Mouse (Mus musculus): ENCODE data around the gene Gm20388.

Gm20388 gene

DNA sequence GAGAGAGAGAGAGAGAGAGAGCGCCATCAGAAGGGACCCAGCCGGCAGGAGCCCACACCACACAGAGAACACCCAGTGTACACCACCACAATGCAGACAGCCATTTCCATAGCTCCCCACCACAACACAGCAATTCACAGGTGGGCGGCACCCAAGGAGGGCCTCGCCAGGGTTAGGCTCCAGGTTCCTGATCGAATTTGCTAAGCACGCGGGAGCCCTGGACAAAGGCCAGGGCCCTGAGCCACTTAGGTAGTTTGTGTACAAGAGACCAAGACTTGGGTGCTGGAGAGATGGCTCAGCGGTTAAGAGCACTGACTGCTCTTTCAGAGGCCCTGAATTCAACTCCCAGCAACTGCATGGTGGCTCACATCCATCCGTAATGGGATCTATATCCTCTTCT is 1641.9 kb downstream of the Gm20388 start:
- DNase-seq (ENCODE audit: low spot score in 2 of 2) = no peak

DNA sequence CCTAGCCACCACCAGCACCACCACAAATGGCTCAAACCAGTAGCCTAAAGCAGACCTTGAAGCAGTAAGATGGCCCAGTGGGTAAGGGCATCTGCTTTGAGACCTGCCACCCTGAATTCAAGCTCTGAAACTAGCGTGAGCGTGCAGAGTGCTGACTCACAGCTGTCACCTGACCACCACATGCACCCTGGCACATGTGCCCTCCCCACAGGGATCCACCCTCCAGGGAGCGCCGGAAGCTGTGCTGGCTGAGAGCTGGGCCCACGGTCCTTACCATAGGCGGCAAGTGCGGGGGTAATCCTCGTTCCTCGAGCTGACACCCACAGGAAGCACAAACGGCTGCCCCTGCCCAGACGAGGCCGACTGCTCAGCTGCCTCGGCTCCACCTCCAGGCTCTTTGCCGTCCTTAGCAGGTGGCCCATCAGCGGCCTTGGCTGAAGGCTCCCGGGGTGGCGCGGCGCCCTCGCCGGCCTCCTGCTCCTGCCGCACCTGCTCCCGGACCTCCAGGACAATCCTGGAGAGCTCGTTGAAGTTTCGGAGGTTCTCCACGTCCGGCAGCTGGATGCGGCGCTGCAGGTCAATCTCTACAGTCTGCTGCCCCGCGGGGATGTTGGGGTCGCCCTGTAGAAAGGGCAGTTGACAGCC is 1643.3 kb downstream of the Gm20388 start:
- no peak for DNase-seq (ENCODE audit: low spot score in 2 of 2)

DNA sequence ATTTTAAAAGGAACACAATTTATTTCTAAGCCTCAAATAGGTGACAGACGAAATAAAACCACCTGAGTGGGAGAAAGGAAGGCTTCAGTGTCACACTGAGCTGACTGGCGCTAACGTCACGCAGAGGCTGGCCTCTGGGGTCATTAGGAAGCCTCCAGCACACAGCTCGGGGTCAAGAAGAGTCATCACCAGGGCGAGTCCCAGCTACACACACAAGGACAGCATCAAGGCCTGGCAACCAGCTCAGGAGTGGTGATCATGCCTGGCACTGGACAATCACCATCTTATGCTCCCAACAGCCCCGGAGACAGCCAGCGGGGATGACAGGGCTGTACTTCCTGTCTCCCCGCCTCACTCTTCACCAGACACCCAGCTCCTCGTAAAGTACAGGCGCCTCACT is 1647.1 kb downstream of the Gm20388 start:
- no peak for DNase-seq (ENCODE audit: low spot score in 2 of 2)

DNA sequence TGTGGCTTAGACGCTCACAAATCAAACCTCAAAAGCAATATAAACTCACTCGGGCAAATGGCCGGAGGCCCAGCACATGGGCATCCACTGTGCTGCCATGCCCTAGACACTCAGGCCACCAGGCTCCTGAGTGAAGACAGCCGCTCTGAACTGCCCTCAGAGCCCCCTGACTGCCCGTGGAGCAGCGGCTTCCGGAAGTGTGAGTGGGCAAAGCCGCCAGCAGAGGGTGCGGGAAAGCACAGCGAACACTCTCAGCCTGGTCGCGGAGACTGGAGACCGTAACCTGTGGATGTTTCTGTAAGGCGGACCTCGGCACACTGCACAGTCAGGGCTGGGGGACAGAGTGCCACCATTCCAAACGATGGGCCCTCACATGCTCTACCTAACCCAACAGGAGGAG is 1647.9 kb downstream of the Gm20388 start:
- DNase-seq (ENCODE audit: low spot score in 2 of 2) = no peak

DNA sequence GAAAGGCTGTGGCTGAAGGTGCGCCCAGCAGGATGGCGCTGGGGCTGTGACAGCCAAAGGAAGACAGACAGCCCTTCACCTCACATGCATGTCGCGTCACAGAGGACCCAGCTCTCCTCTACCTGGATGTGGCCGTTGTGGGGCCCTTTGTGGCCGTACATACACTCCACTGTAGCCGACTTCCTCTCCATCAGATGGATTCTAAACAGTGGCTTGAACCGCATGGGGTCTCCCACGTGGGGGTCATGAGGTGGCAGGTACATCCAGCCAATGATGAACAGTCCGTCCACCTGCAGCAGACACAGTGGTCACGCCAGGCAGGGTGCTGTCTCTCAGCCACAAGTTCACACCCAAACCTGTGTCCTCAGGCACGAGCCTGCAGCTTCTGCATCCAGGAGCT is 1649.2 kb downstream of the Gm20388 start:
- no peak for DNase-seq (ENCODE audit: low spot score in 2 of 2)

DNA sequence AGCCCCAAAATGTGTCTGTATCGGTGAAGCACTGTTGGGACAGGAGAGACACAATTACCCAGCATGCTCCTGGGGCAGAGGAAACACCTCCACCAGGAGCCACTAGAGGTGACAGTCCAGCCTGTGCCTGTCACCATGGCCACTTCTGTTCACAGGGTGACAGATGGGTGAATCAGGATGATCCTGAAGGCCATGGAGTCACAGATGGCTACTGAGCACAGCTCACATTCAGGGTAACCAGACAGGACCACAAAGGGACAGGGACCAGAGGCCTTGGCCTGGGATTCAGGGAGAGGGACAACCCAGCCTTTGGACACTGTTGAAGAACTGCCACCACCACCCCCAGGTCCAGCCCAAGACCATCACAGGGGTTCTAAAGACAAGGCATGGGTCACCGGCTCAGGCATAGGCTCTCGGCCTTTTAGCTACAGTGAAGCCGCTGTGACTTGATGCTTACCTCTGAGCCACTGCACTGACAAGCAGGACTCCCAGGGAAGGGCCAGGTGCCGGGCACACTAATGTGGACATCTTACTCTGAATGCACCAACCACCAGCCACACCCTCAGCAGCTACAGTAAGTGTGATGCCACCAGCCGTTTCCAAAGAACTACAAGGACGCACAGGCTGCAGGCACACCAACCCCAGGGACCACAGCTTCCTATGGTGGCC is 1649.9 kb downstream of the Gm20388 start:
- no peak for DNase-seq (ENCODE audit: low spot score in 2 of 2)

DNA sequence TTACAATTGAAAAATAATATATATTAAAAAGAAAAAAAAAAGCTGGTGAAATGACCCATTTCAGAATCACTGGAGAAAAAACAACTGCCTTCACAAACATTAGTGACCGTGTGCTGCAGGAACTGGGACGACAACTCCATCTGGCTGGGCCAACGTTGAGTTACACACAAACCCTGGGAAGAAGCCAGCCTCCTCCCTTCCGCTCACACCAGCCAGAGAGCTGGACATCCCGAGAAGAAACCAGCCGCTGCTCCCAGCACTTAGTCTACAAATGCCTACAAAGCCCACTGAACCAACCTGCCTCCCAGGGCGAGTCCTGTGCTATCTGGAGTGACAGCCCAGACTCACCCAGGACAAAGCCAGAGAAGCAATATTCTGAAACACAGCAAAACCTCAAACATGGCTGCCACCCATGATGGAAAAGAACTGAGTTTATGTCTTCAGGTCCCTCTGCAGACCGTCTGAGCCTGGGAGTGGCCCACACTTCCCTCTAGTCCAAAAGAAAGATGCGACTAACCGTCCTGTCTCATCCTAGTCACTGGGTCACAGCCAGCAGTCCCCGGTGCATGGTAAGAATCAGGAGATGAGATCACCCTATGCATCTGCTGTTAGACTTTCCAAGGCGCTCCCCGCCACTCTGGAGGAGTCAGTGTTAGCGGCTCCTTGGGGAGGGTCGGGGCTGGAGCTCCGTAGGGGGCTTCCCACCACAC is 1651.2 kb downstream of the Gm20388 start:
- DNase-seq (ENCODE audit: low spot score in 2 of 2) = no peak

DNA sequence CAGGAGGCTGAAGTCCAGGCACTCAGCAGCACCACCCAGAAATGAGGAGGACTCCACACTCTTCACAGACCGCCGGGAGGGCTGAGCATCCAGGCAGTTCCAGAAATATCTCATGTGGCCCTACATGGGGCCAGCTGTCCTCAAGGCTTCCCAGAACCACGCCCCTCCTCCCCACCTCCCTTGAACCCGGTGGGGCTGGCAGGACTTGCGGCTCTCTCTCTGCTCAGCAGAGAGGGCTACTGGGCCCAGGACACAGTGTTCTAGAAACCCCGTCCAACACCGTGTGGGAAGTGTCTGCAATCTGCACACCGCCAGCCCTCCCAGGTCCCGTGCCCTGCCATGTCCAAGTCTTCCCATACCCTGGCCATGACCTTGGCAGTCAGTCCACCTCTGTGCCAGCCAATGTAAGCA is 1652.3 kb downstream of the Gm20388 start:
- DNase-seq (ENCODE audit: low spot score in 2 of 2) = no peak

DNA sequence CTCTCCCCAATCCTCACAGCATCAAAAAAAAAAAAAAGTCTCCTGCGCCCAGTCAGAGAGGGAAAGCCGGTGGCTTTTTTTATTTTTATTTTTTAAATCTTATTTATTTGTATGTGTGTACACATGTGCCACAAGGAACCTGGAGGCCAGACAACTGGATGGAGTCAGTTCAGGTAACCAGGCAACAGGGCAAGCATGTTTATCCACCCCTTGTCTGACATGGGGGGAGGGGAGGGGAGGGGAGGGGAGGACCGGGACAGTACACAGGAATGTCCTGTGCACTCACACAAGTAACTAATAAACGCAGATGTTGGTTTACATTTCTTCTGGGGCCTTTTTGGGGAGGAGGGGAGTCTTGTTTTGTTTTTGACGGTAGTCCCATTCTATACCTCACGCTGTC is 1653.1 kb downstream of the Gm20388 start:
- DNase-seq (ENCODE audit: low spot score in 2 of 2) = no peak

DNA sequence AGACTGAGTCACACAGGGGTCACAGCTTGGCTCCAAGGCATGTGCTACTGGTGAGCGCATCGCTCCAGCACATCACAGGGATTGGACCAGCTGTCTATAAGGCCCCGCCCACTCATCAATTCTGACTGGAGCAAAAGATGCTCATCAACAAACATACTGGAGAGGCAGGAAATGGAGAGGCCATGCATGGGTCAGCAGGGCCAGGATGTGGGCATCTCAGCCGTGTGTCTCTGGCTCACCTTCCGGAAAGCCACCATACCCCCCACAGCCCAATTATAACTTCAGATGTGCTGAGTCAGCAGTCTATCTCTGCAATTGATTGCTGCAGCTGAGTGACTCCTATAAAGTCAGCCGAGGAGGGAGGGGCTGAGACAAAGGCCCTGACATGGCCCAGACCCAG is 1657.7 kb downstream of the Gm20388 start:
- no peak for DNase-seq (ENCODE audit: low spot score in 2 of 2)

DNA sequence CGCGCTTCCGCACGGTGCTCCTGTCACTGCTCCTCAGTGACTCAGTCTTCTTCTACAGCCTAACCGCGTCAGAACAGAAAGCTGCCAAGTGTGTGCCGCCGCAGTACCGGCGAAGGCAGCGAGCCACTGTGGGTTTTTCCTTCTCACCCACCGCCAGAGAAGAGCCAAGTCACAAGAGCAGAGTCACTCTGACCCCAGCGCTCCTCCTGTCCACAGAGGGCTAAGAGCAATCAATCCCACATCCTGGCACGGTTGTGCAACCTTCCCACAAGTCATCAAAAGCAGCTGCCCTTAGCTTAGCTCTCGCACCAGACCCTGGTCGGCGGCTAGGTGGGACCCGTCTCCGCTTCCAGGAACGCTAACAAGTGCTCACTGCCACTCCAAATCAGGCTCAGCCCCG is 1659.7 kb downstream of the Gm20388 start:
- DNase-seq (ENCODE audit: low spot score in 2 of 2) = no peak

DNA sequence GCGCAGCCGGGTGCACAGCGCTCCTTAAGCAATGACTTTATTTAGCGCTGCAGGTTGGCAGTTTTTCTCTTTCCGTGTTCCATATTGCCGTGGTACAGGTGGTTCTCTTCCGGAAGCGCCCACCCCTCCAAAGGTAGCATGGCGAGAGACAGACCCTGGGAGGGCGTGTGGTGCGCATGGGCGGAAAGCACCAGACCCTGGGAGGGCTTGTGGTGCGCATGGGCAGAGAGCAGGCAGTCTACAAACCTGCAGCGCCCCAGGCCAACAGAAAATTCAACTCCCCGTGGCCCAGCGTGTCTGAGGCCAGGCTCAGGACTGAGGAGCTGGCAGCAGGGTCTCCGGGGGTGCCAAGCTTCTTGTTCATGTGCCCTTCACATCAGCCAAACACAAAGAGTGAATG is 1660.2 kb downstream of the Gm20388 start:
- no peak for DNase-seq (ENCODE audit: low spot score in 2 of 2)

DNA sequence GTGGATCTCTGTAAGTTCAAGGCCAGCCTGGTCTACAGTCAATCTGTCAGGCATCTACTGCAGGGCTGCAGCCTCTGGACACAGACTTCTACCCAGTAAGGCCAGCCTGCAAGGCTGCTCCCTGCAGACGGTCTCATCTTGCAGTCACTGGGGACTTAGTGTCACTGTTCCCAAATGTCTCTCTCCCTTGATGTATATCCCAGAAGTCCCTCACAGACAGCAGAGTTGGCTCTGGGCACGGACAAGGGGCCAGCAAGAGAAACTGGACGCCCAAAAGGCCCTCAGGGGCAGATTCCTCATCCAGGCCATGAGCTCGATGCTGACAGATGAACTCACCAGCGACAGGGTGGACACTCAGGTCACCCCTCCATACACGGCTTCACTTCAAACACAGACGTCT is 1661.5 kb downstream of the Gm20388 start:
- no peak for DNase-seq (ENCODE audit: low spot score in 2 of 2)

DNA sequence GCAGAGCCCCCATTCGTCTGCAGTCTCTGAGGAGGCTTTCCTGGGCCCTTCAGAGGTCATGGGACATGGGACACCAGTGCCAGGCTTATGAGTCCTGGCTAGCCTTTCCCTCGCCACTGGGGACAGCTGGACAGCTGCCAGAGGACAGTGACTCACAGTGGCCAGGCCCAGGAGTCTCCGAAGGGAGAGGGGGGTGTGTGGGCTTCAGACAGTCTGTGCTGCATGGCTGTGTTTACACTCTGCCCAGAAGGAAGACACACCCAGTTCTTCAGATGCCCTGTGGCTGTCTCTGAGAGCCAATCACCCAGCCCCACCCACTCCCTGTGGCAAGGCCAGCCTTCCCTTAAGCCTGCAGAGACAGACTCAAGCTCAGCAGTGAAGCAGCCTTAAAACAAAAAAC is 1662.6 kb downstream of the Gm20388 start:
- DNase-seq (ENCODE audit: low spot score in 2 of 2) = no peak

DNA sequence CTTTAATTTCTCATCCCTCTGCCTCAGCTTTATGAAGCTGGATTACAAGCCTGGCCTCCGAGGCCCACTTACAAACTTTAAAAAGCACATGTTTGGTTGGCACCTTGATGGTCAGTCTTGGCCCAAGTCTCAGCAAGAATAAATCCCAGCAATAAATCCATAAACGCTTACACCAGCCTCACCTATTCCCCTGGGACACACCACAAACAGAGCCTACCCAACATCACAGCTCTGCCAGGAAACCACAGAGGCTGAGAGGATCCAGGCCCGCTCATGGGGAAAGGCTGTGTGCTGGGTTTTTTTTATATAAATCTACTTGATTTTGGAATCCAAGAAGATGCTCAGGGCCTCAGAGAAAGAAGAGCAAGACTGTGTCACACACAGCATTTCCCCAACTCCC is 1665.0 kb downstream of the Gm20388 start:
- no peak for DNase-seq (ENCODE audit: low spot score in 2 of 2)

DNA sequence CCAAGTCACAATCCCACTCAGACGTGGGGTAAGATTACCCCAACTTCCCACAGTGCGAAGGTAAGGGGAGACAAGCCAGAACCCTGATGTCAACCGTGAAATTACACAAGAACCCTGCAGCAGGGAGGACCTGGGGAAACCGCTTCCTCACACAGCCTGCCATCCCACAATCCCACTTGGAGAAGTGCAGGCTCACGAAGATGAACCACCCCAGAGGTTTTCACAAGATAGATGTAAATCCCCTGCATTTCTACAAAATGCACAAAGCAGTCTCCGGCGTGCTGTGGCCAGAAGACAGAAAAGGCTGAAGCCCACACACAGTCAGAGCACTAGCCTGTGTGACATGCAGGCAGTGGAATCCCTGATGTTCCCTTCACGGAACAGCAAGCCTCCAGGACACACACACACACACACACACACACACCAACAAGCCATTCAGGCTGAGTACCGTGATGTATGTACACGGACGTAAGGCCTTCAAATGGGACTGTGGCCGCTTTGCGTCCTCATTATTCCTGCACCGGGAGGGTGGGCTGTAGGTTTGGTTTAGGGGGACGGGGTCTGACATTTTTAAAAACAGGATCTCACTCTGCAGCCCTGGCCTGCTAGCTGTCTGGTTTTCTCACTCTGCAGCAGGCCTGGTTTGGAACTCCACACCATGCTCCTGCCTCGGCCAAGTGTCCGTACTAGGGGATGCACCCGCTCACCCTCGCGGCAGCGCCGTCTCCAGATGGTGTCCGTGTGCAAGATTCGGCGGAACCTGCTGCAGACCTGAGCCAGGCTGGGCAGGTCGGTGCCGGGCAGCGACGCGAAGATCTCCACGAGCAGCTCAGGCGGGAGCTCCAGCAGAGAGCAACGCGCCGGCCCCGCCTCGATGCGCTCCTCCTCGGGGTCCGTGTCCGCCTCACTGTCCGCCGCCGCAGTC is 1667.4 kb downstream of the Gm20388 start:
- no peak for DNase-seq (ENCODE audit: low spot score in 2 of 2)

DNA sequence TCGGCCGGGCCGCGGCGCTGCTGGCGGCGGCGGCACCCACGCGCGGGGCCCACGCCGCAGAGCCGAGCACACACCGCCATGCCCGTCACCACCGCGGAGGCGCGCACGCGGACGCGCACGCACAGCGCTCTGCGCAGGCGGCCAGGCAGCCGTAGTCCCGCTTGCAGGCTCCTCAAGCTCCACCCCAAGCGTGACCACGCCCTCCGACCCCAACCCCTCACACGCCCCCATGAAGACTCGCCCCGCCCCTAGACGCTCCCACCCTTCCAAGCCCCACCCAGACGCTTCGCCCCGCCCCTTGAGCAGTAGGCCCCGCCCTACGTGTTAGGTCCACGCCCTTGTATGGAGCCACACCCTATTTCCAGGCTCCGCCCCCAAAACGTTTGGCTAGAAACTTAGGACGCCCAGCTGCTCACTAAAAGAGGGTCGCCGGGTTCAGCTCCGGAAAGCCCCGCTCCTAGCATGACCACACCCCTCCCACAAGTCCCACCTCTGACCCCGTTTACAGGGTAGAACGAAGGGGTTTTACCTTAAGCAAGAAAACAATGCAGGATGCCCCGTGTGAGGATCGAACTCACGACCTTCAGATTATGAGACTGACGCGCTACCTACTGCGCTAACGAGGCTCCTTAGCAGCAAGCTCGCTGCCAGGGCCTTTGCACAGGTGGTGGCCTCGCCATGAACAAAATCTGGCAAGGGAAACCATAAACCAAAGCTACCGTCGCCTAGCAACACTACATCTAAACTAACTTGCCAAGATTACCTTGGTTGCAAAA is 1668.2 kb downstream of the Gm20388 start, which contains the start of gene Fbxo31:
Gene Fbxo31, minus strand, starts transcription at position 131 of the 776 bp plus-strand sequence.
- peak; percentile 95 to 97 for DNase-seq (ENCODE audit: low spot score in 2 of 2)

DNA sequence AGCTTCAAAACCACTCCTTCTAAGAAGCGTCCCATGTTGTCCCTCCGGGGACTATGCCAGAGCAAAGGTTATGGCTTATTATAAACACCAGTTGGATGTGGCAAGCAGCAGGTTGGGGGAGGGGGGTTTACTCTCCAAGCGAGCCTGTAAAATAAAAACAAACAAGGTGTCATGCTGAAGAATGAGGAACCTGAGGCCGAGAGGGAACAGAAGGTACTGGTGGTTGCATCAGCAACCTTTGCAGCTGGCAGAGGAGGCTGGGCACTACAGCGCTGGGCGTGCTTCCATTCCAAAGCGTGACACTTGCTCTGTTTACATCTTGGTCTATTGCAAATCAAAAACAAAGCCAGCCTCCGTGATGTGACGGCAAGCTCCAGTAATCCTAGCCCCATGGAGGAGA is 1669.8 kb downstream of the Gm20388 start:
- no peak for DNase-seq (ENCODE audit: low spot score in 2 of 2)

DNA sequence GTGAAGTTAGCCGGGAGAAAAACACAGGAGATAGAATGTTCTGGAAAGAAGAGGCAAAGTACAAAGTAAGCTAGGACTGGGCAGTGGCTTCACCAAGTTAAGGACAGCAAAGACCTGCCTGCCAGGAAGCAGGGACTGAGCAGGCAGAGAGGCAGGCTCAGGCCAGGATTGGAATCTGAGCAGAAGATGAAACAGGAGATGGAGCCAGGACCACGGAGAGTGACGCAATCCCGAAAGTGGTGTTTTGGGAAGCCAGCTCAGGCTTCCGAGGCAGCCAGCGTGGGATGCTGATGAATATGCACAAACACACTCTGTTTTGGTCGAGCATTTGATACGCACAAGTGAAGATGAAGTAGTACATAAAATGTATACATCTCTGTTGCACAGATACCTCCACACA is 1673.0 kb downstream of the Gm20388 start:
- DNase-seq (ENCODE audit: low spot score in 2 of 2) = no peak

DNA sequence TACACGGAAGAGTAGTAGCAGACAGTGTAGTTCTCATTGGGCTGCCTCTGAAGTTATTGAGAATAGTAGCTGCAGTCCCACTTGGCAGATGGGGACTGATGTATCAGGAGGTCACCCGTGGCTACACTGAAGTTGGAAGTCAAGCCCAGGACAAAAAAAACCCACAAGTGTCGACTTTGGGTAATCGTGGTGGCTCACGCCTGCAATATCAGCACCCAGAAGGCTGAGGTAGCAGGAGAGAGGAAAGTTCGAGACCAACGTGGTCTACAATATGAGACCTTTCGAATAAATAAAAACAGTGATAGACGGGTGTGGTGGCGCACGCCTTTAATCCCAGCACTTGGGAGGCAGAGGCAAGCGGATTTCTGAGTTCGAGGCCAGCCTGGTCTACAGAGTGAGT is 1674.1 kb downstream of the Gm20388 start:
- no peak for DNase-seq (ENCODE audit: low spot score in 2 of 2)

DNA sequence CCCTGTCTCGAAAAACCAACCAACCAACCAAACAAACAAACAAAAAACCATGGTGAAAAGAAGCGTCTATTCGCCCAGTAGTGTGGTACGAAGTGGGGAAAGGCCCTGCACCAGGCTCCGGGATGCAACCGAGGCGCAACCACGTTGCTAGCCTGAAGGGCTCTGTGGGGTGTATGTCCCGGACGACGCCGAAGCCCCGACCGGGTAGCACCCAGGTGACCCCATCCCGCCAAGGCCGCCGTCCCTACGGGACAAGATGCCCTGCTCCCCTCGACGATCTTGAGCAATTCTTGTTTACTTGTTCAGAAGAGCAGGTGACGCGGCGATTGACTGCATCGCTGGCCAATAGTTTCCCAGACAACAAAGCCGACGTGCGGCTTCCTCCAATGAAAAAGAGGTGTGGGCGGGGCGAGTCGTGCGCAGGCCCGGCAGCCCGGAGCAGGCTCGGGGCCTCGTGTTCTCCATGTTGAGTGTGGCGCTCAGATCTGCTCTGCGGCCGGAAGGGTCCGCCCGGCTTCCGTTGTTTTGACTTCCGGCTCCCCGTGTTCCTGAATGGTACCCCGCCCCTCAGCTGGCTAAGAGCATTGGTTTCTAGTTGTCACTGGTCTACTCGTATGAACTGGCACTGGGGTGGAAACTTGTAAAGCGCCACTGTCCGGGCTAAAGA is 1674.7 kb downstream of the Gm20388 start:
- peak; percentile 99 for DNase-seq (ENCODE audit: low spot score in 2 of 2)
